Mouse (Mus musculus) neural tube, embryonic 11.5 days (tissue): Measurements from ENCODE around the gene Pafah1b1. TPM values are rescaled to one million over a fixed set of nuclear protein-coding genes. Genes with fewer than 3 reads are reported as not detected.
A peak's percentile ranks its signal among the peaks of the same experiment; 100 is the strongest.

ENCODE experiments used
- ATAC-seq: fragments of 200-750 bp; cut with Nextera tagmentation; 2 replicates; pipeline ENCODE4 v1.8.0; 2017; ENCODE audit warnings: moderate number of reproducible peaks, mild to moderate bottlenecking, moderate TSS enrichment, moderate library complexity; ENCODE audit not compliant: insufficient read depth, low FRiP score, low TSS enrichment
- DNase-seq: peaks from one replicate; pipeline ENCODE4 v3.0.0-alpha.2; 2015; ENCODE audit warnings: low spot score
- H3K27ac ChIP-seq: fragments of 300-500 bp; sonication (generic); 2 replicates; pipeline ENCODE4 v1.5.1; 2014; ENCODE audit warnings: low read depth, mild to moderate bottlenecking, low read length
- H3K27me3 ChIP-seq: fragments of 300-500 bp; sonication (generic); 2 replicates; pipeline ENCODE4 v1.6.1; 2014; ENCODE audit warnings: mild to moderate bottlenecking, low read length, mixed read lengths; ENCODE audit not compliant: control insufficient read depth, insufficient read depth
- H3K36me3 ChIP-seq: fragments of 300-500 bp; sonication (generic); 2 replicates; pipeline ENCODE4 v1.6.1; 2014; ENCODE audit warnings: mild to moderate bottlenecking, low read length, moderate library complexity, mixed read lengths; ENCODE audit not compliant: control insufficient read depth, insufficient read depth
- H3K4me1 ChIP-seq: fragments of 300-500 bp; sonication (generic); 2 replicates; pipeline ENCODE4 v1.6.1; 2014; ENCODE audit warnings: low read length, mixed read lengths; ENCODE audit not compliant: control insufficient read depth, insufficient read depth
- H3K4me2 ChIP-seq: fragments of 300-500 bp; sonication (generic); 2 replicates; pipeline ENCODE4 v1.6.1; 2014; ENCODE audit warnings: low read depth, mild to moderate bottlenecking, moderate library complexity
- H3K4me3 ChIP-seq: fragments of 300-500 bp; sonication (generic); 2 replicates; pipeline ENCODE4 v1.5.1; 2014; ENCODE audit warnings: low read depth, low read length
- H3K9ac ChIP-seq: fragments of 300-500 bp; sonication (generic); 2 replicates; pipeline ENCODE4 v1.6.1; 2014; ENCODE audit warnings: mild to moderate bottlenecking, low read length
- H3K9me3 ChIP-seq: fragments of 300-500 bp; sonication (generic); 2 replicates; pipeline ENCODE4 v1.6.1; 2016; ENCODE audit warnings: low read length; ENCODE audit not compliant: control insufficient read depth
- WGBS: fragments of 180-500 bp; shearing (Covaris S2); extraction: QIAGEN DNeasy Blood & Tissue Kit; methylation state at CpG from one replicate; pipeline ENCODE4 v1.1.7; 2014; 5-methylcytosine and 5-hydroxymethylcytosine counted together
- polyA plus RNA-seq: library from polyadenylated mRNA; unstranded; fragments of >200 nt; fragmentation: Nextera tagmentation; extraction: Ambion mirVana; gene quantifications from 2 replicates; pipeline ENCODE4 v1.2.1, GENCODE M21; 2014

Gene Pafah1b1
- polyA plus RNA-seq, 1 experiment from 2014 or later, result 95.3 TPM

DNA sequence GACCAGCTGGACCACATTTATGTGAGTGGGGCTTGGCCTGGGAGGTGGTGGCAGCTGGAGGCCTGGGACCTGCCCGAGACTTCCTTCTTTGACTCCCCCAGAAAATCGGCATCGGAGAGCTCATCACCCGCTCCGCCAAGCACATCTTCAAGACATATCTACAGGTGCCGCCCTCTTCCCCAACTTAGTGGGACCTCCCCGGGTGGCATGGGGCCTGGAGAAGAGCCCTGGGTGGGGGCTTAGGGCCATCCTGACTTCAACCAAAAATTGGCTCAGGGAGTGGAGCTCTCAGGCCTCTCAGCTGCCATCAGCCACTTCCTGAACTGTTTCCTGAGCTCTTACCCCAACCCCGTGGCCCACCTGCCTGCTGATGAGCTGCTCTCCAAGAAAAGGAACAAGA lies 59.6 kb downstream of the Pafah1b1 start:
- Histone ChIP-seq H3K36me3 (peaks cover 31% of the 10 kb centered on the region), H3K27me3 (no peaks in the 10 kb centered on the region)
- WGBS, result 91% methylated on average over 8 of the region's 8 CpGs

DNA sequence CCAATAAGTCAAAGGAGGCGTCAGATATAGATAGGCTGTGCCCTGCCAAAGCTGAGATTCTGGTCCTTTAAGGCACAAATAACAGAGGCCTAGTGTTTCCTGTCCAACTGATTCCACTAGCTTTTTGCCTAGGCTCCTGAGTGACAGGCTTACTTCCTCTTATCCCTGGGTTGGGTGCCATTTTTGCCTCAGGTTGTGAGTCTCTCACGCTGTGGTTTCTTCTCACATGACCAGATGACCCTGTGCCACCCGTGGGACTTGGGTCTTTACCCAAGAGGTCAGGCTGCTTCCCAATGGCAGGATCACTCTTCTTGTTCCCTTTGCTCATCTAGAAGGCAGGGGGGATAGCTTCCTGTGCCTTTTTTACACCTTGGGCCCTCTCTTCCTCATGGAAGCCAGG lies 60.2 kb downstream of the Pafah1b1 start:
- Histone ChIP-seq H3K4me2 (no peak overlapping the region), H3K27ac (no peak overlapping the region), H3K9me3 (no peaks in the 10 kb centered on the region), H3K36me3 (peaks cover 37% of the 10 kb centered on the region), H3K4me3 (no peak overlapping the region), H3K9ac (no peak overlapping the region), H3K27me3 (no peaks in the 10 kb centered on the region), H3K4me1 (no peaks in the 10 kb centered on the region)
- DNase-seq (no peak), ATAC-seq (no peak)
- WGBS, result 91% methylated on average over 3 of the region's 3 CpGs

More for the DNA sequence above, 59.6 kb downstream of the Pafah1b1 start:
- Histone ChIP-seq H3K4me2 (no peak overlapping the region), H3K9ac (no peak overlapping the region), H3K4me3 (no peak overlapping the region), H3K9me3 (no peaks in the 10 kb centered on the region), H3K4me1 (no peaks in the 10 kb centered on the region), H3K27ac (no peak overlapping the region)
- DNase-seq (no peak), ATAC-seq (no peak)

GRCm38 (mm10) chr11:74662221-74662620 lies 62.2 kb downstream of the Pafah1b1 start:
- Histone ChIP-seq H3K4me1 (no peaks in the 10 kb centered on the region), H3K9me3 (no peaks in the 10 kb centered on the region), H3K4me3 (no peak overlapping the region), H3K4me2 (no peak overlapping the region), H3K27me3 (no peaks in the 10 kb centered on the region), H3K27ac (no peak overlapping the region), H3K36me3 (peaks cover 42% of the 10 kb centered on the region), H3K9ac (no peak overlapping the region)
- 88% methylated on average over 6 of the region's 6 CpGs for WGBS
- ATAC-seq (no peak), DNase-seq (no peak)

DNA sequence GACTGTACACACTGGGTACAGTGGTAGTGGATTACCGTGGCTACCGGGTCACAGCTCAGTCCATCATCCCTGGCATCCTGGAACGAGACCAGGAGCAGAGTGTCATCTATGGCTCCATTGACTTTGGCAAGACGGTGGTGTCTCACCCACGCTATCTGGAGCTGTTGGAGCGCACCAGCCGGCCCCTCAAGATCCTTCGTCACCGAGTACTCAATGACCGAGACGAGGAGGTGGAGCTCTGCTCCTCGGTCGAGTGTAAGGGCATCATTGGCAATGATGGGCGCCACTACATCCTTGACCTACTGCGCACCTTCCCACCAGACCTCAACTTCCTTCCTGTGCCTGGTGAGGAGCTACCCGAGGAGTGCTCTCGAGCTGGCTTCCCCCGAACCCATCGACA lies 62.8 kb downstream of the Pafah1b1 start:
- DNase-seq (no peak), ATAC-seq (no peak)
- 92% methylated on average over 19 of the region's 19 CpGs for WGBS
- no peaks in the 10 kb centered on the region for H3K27me3 ChIP-seq
- H3K27ac ChIP-seq, result no peak overlapping the region
- peaks cover 39% of the 10 kb centered on the region for H3K36me3 ChIP-seq
- H3K9me3 ChIP-seq, result no peaks in the 10 kb centered on the region
- H3K4me3 ChIP-seq, result no peak overlapping the region
- no peak overlapping the region for H3K9ac ChIP-seq
- no peaks in the 10 kb centered on the region for H3K4me1 ChIP-seq
- no peak overlapping the region for H3K4me2 ChIP-seq

DNA sequence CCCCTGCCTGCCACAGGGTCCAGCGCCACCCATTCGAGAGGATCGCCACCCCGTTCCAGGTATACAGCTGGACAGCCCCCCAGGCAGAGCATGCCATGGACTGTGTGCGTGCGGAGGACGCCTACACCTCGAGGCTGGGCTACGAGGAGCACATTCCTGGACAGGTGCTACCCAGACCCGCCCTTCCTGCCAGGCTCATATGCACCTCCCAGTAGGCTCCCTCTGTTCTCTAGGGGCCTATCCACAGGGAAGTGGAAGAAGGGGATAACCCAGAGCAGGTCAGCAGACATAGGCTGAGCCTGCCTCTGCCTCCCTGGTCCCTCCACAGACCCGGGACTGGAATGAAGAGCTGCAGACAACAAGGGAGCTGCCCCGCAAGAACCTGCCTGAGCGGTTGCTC lies 64.1 kb downstream of the Pafah1b1 start:
- DNase-seq (no peak), ATAC-seq (no peak)
- no peak overlapping the region for H3K27ac ChIP-seq
- H3K4me2 ChIP-seq, result no peak overlapping the region
- H3K4me3 ChIP-seq, result no peak overlapping the region
- H3K27me3 ChIP-seq, result no peaks in the 10 kb centered on the region
- no peak overlapping the region for H3K9ac ChIP-seq
- peaks cover 37% of the 10 kb centered on the region for H3K36me3 ChIP-seq
- H3K9me3 ChIP-seq, result no peaks in the 10 kb centered on the region
- 92% methylated on average over 13 of the region's 13 CpGs for WGBS
- no peaks in the 10 kb centered on the region for H3K4me1 ChIP-seq

- H3K27me3 ChIP-seq, result no peaks in the 10 kb centered on the region
- no peak for DNase-seq
- no peak overlapping the region for H3K4me3 ChIP-seq
- peaks cover 7% of the 10 kb centered on the region for H3K4me1 ChIP-seq
- ATAC-seq, result no peak
- peaks cover 24% of the 10 kb centered on the region for H3K36me3 ChIP-seq
- H3K4me2 ChIP-seq, result no peak overlapping the region
- no peak overlapping the region for H3K9ac ChIP-seq
- no peak overlapping the region for H3K27ac ChIP-seq
- H3K9me3 ChIP-seq, result no peaks in the 10 kb centered on the region
- 84% methylated on average over 3 of the region's 3 CpGs for WGBS
These were observed 68.5 kb downstream of the Pafah1b1 start for GRCm38 (mm10) chr11:74655941-74656340.

GRCm38 (mm10) chr11:74653385-74653784 lies 71.1 kb downstream of the Pafah1b1 start:
- ATAC-seq (no peak), DNase-seq (no peak)
- H3K4me1 ChIP-seq, result peaks cover 15% of the 10 kb centered on the region
- no peak overlapping the region for H3K4me2 ChIP-seq
- H3K36me3 ChIP-seq, result peaks cover 7% of the 10 kb centered on the region
- 61% methylated on average over 6 of the region's 6 CpGs for WGBS
- no peaks in the 10 kb centered on the region for H3K9me3 ChIP-seq
- no peaks in the 10 kb centered on the region for H3K27me3 ChIP-seq
- no peak overlapping the region for H3K4me3 ChIP-seq
- no peak overlapping the region for H3K27ac ChIP-seq
- no peak overlapping the region for H3K9ac ChIP-seq

GRCm38 (mm10) chr11:74652791-74653191 lies 71.7 kb downstream of the Pafah1b1 start:
- Histone ChIP-seq H3K9me3 (no peaks in the 10 kb centered on the region), H3K9ac (no peak overlapping the region), H3K4me1 (peaks cover 15% of the 10 kb centered on the region), H3K4me3 (no peak overlapping the region), H3K27me3 (no peaks in the 10 kb centered on the region), H3K36me3 (peaks cover 5% of the 10 kb centered on the region), H3K27ac (no peak overlapping the region), H3K4me2 (no peak overlapping the region; the same call in 1 of the 2 replicates)
- DNase-seq (no peak), ATAC-seq (no peak)
- WGBS, result 73% methylated on average over 4 of the region's 4 CpGs

- Histone ChIP-seq H3K9ac (peak overlapping the region; percentile 84; the same call in 1 of the 2 replicates), H3K27ac (no peak overlapping the region), H3K4me1 (peaks cover 15% of the 10 kb centered on the region), H3K4me3 (peak overlapping the region; percentile 89; the same call in 1 of the 2 replicates), H3K9me3 (no peaks in the 10 kb centered on the region), H3K36me3 (no peaks in the 10 kb centered on the region), H3K4me2 (peak overlapping the region; percentile 97), H3K27me3 (no peaks in the 10 kb centered on the region)
- DNase-seq (no peak), ATAC-seq (no peak)
- WGBS, result 74% methylated on average over 4 of the region's 4 CpGs
These were observed 73.8 kb downstream of the Pafah1b1 start for GRCm38 (mm10) chr11:74650576-74651100.
